Mouse (Mus musculus) heart, adult 11 months (tissue): Measurements from ENCODE around the gene Gabrq.

Experiments
- DNase-seq: peaks from one replicate; pipeline ENCODE4 v3.0.0; 2022

The Gabrq gene

DNA sequence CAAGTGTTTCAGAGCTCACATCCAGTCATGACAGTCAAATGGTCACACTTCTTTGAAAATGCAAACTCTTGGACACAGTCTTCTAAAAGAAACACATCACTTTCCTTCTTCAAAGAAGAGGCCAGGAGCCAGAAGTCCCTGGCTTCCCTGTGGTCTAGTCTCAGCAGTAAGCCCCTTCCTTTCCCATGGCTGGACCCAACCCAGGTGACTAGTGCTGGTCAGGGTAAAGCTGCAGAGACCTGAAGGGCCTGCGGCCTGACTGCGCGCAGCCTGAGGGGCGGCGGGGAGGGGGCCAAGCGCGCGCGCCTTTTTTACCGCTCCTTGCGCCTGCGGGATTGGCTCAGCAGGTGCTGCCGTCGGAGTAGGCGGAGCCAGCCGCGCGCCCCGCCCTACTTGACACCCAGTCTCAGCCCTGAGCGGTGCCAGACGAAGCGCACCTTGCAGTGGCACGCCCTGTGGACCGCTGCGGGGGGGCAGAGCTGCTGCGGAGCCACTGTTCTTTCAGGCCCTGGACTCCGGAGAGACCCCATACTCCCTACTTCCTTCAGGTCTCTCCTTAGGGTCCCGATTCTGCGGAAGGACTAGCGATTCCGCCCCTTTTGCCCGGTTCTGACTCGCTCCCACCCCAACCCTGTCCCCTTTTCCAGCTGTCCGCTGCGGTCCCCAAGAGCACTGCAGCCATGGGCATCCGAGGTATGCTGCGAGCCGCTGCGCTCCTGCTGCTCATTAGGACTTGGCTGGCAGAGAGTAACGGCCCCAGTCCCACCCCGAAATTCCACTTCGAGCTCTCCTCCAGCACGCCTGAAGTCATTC is at the start of gene Gabrq:
Gene Gabrq (plus strand): TSS at position 403 of the 813 bp plus-strand sequence.
- no peak for DNase-seq

- DNase-seq = no peak
These were observed 36.0 kb upstream of the Gabrq start for GRCm38 (mm10) chrX:72788773-72789557.

GRCm38 (mm10) chrX:72789558-72789871 is 35.5 kb upstream of the Gabrq start:
- DNase-seq = no peak

GRCm38 (mm10) chrX:72819594-72819993 is 5.4 kb upstream of the Gabrq start:
- no peak for DNase-seq

DNA sequence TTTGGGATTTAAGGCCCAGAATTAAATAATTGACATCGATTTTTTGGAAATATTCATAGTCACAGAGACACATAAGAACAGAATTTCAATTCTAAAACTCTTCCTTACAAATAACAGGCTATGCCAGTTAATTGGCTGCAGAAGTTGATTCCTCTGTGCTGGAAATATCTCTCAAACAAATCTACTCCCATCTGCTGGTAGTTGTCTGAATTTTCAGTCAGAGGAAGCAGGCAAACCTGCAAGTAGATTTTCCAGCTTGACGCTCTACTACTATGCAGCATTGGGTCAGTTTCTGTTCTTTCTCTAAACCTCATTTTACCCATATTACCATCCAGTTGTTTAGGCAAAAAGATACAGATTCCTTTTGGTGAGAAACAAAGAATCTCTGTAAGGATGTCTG is 1.7 kb upstream of the Gabrq start:
- DNase-seq = no peak

- no peak for DNase-seq
These were observed 569 bp downstream of the Gabrq start for GRCm38 (mm10) chrX:72825589-72825905.
